Mouse (Mus musculus) adrenal gland, postnatal 4 days (tissue): ENCODE measurements at regions not wholly inside any gene's neighbourhood (a gene's known extent, or its start where the extent isn't known, plus 50 kb on each side); places are given as distances from the start of the nearest gene placed in this dataset.

ENCODE experiments used
- DNase-seq, 2 experiments: peaks; one replicate each; pipeline ENCODE4 v3.0.0; 2021 to 2022; ENCODE audit warnings: low spot score in 2 of 2, mixed read lengths in 2 of 2

GRCm38 (mm10) chr9:61284201-61285021, 87.8 kb upstream of the Tle3 start:
- no peak for DNase-seq

- DNase-seq = no peak
Measured at GRCm38 (mm10) chr9:61286561-61286960, 85.6 kb upstream of the Tle3 start.

GRCm38 (mm10) chr9:61289117-61289516, 83.0 kb upstream of the Tle3 start:
- DNase-seq = no peak

DNA sequence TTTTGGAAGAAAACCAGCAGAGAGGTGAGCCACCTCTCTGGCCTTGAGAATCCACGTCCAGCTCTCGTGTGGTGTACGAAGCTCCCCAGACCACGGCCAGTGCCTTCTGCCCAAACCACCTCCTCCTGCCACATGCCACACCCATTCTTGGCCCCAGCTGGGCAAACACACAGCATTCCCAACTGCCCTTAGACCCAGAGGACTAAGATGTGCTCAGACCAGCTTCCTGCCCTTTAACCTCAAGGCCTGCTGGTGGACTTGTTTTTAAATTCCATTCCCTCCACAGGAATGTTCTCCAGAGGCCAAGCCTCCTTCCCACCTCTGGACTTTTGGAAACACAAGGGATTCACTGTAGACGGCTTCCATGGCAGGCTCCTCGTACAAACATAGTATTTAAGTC, 82.5 kb upstream of the Tle3 start:
- DNase-seq = no peak

GRCm38 (mm10) chr9:61291646-61292045, 80.5 kb upstream of the Tle3 start:
- DNase-seq = no peak

DNA sequence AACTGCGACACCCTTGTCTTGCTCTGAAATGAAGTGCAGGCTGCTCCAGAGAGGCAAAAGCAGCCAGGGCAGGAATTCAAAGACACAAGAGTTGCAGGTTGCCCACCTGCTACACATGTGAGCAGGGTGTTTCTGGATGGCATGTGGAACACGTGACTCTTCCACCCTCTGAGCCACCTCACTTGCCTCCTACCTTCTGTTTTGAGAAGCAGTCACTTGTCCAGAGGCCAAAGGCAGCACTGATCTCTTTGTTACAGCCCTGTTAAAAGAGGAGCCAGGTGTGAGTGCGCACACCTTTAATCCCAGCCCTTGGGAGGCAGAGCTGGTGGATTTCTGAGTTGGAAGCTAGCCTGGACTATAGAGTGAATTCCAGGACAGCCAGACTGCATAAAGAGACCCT, 79.7 kb upstream of the Tle3 start:
- DNase-seq = no peak

DNA sequence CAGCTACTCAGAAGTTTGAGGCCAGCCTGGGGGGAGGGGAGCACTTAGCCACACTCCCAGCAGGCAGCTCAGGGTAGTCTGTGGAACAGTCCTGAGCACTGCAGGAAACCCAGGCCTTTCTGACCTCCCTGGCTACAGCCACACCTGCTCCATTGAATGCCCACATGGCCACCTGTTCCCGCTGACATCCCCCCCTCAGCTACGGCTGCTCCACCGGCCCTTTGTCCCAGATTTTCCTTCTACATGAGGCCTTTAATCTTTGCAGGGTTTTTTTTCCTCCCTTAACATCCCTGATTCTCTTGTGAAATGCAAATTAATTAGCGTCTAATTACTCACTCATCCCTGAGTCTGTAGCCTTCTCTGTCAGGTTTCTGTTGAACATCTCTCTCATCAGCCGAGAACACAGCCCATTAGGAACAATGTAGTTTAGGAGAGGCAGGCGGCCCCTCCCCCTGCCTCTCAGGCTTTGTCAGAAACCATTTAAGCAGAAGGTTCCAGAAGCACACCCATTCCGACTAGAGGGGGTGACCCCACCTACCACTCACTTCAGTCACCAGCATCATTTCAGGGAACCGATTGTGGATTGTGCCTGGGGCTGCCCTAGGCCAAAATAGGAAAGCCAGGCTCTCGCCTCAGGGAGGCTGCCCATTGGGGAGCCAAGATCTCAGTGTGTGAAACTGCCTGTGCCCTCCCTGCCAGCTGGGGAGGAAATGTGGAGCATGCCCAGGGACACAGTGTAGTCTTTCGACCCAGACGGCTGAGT, 78.8 kb upstream of the Tle3 start:
- no peak for DNase-seq

GRCm38 (mm10) chr9:61295001-61295400, 77.2 kb upstream of the Tle3 start:
- DNase-seq = no peak

- no peak for DNase-seq
Measured at GRCm38 (mm10) chr9:61296311-61296947, 75.7 kb upstream of the Tle3 start.

GRCm38 (mm10) chr9:61297385-61297784, 74.8 kb upstream of the Tle3 start:
- DNase-seq = no peak

DNA sequence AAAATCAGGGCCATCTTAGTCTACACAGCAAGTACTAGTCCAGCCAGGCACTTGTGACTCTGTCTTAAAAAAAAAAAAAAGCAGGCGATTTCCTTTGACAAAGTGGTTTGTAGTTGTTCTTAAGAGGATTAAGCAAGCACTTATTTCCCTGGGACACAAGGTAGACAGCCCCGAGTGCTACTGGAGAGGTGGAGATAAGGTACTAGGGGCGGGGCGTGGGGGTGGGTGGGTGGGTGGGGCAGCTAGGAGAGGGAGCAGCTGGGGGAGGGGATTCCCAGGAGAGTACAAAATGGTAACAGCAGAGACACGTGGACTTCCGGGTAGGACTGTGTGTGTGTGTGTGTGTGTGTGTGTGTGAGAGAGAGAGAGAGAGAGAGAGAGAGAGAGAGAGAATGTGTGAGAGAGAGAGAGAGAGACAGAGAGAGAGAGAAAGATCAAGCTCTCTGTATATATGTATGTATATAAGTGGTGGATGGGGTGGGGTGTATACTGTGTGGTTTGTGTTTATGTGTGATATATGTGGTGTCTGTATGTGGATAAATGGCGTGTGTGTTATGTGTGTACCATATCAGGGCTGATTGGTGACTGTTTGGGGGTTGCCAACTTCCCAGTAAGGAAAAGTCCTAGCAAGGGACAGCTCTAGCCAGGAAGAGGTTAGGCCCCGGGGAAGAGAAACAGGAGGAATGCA, 72.1 kb upstream of the Tle3 start:
- no peak for DNase-seq

DNA sequence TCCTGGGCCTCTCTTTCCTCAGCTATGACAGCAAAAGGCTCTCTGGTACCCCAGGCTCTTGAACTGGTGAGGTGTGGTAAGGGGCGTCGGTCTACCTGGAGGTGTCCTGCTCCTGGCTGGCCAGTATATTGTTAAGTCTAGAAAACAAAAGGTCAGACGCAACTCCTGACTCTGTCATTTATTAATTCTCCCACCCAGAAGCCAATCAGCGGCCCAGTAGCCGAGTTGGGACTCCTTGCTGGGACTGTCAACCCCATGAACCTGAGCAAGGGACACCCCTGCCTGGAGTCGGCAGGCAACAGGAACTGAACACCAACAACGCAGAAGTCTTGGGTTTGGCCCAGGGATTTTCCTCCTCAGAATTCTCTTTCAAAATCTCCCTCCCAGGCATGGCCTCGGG, 71.1 kb upstream of the Tle3 start:
- DNase-seq = no peak

GRCm38 (mm10) chr9:61302724-61303123, 69.4 kb upstream of the Tle3 start:
- DNase-seq = no peak

- DNase-seq = no peak
Measured at GRCm38 (mm10) chr9:61306306-61306705, 65.9 kb upstream of the Tle3 start.

GRCm38 (mm10) chr9:61309096-61309495, 63.1 kb upstream of the Tle3 start:
- DNase-seq = no peak

DNA sequence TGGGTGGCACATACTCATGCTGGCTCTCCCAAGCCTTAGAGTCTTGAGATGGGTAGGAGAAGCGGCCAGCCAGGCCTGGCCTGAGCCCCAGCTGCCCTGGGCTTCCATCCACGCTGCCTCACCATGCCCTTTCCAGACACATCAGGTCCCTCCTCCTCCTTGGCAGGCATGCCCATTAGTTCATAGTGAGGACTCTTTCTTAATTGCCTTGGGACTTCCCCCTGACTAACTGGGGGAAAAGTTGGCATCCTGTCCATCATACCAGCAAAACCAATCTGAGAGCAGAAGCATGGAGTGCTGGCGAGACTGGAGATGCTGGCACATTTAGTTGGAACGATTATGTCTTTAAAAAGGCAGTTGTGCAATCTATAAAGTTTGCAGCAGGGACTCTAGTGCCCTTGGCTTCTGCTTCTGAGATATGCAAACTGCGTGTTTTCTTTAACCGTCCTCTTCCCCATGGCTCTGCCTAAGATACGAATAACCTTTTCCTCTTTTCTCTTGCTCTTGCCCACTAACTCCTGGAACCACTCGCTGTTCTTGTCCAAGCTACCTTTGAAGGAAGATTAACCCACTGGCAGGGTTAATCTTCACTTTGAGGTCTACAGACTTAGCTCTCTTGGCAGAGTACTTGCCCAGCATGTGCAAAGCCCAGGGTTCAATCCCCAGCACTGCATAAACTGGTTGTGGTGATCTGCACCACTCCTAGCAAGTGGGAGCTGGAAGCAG, 62.2 kb upstream of the Tle3 start:
- no peak for DNase-seq

DNA sequence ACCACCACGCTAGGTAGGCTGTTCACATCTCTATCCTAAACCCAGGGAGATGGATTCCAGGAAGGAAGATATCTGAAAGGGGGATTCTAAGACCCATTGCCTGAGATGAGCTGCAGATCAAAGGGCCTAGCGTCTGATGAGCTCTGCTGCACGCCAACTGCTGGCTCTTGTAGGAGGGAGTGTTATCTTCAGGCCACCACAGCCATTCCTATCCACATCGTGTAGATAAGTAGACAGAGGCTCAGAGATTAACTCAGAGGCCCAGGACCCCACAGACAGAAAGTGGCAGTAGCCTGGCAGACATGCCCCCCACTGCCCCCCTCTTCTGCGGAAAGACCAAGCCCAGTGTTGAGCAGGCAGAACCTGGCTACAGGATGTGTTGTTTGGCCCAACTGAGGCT, 61.6 kb upstream of the Tle3 start:
- no peak for DNase-seq

DNA sequence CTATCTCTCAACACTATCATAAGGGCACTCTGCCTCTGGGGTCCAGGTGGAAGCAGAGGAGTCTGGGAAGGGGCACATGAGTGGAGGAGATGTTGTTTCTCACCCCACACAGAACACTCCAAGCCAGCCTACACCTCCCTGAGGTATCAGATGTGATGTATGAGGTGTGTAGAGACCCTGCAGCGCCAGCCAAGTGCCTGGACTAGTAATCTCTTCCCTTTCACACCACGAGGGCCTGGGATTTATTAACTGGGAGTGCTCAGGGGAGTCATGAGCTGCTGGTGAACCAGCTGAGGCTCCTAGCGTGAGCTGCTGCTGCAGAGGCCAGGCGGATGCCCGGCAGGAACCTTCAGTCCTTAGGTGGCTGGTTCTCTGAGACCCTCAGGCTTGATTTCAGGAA, 60.6 kb upstream of the Tle3 start:
- DNase-seq = no peak

DNA sequence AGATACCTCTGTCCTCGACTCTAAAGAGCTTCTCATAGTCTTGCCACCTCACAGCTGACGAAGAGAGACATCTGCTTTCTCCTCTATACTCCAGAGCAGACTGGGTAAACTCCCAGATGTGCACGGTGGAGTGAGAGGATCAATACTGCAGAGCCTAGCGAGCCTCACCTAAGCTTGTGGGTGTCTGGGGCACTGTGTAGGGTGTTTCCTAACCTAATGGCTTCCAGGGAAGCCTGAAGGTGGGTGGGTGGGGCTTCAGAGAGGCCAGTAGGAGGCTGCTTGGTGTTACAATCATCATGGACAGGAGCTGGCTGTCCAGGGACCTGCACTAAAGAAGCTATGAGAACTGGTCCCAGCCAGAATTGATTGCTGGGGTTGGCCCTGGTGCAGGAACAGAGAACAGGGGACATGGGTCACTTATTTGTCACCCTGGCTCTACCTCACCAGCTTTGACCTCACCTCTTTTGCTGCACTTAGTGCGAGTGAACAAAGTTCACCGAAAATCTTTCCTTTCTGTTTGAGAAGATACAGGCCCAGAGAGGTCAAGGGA, 57.5 kb upstream of the Tle3 start:
- DNase-seq = no peak
